Mouse (Mus musculus) limb, embryonic 12.5 days (tissue): Measurements from ENCODE around the gene Swt1. TPM values are rescaled to one million over a fixed set of nuclear protein-coding genes. Genes with fewer than 3 reads are reported as not detected.
"Not testable (repeated sequence)": the region's sequence is repeated elsewhere in the genome, so short reads cannot be mapped to it uniquely, and the experiment has no call there.

ENCODE experiments used
- ATAC-seq: fragments of 200-750 bp; cut with Nextera tagmentation; 2 replicates; pipeline ENCODE4 v1.8.0; 2017; ENCODE audit warnings: low read depth, moderate TSS enrichment; ENCODE audit not compliant: insufficient number of reproducible peaks, insufficient read depth, low FRiP score, low TSS enrichment
- H3K27ac ChIP-seq: fragments of 300-500 bp; sonication (generic); 2 replicates; pipeline ENCODE4 v1.5.1; 2016; ENCODE audit warnings: mild to moderate bottlenecking, moderate library complexity
- H3K27me3 ChIP-seq: fragments of 300-500 bp; sonication (generic); 2 replicates; pipeline ENCODE4 v1.6.1; 2016; ENCODE audit warnings: mild to moderate bottlenecking, moderate library complexity
- H3K36me3 ChIP-seq: fragments of 300-500 bp; sonication (generic); 2 replicates; pipeline ENCODE4 v1.6.1; 2016; ENCODE audit warnings: mild to moderate bottlenecking, moderate library complexity
- H3K4me1 ChIP-seq: fragments of 300-500 bp; sonication (generic); replicated peaks from 2 replicates; pipeline ENCODE4 v1.6.1; 2016
- H3K4me2 ChIP-seq: fragments of 300-500 bp; sonication (generic); 2 replicates; pipeline ENCODE4 v1.6.1; 2016; ENCODE audit warnings: mild to moderate bottlenecking, moderate library complexity
- H3K4me3 ChIP-seq: fragments of 300-500 bp; sonication (generic); replicated peaks from 2 replicates; pipeline ENCODE4 v1.5.1; 2016; ENCODE audit warnings: mild to moderate bottlenecking
- H3K9ac ChIP-seq: fragments of 300-500 bp; sonication (generic); replicated peaks from 2 replicates; pipeline ENCODE4 v1.6.1; 2016; ENCODE audit warnings: mild to moderate bottlenecking, moderate library complexity
- H3K9me3 ChIP-seq: fragments of 300-500 bp; sonication (generic); 2 replicates; pipeline ENCODE4 v1.6.1; 2016; ENCODE audit warnings: mild to moderate bottlenecking, moderate library complexity
- WGBS: fragments of 180-500 bp; shearing (Covaris S2); methylation state at CpG from one replicate; pipeline ENCODE4 v1.1.7; 2016; 5-methylcytosine and 5-hydroxymethylcytosine counted together
- polyA plus RNA-seq: library from polyadenylated mRNA; unstranded; fragments of >200 nt; fragmentation: Nextera tagmentation; extraction: Ambion mirVana; gene quantifications from 2 replicates; pipeline ENCODE4 v1.2.1, GENCODE M21; 2016

Swt1 gene
- 29.7 and 30.7 TPM in 2 replicates for polyA plus RNA-seq

GRCm38 (mm10) chr1:151428263-151429221 is at the start of gene Swt1, which contains the start of gene Trmt1l:
Swt1 (minus strand) TSS chr1:151428455.
Trmt1l (plus strand) TSS chr1:151428542.
- peaks cover 14% of the 10 kb centered on the region for H3K4me1 ChIP-seq
- peak; percentile 100 for ATAC-seq
- H3K27me3 ChIP-seq: no peaks in the 10 kb centered on the region
- H3K27ac ChIP-seq: peak within 1 kb of the TSS; percentile 95
- H3K36me3 ChIP-seq: peaks cover 4% of the 10 kb centered on the region; the same call in 1 of the 2 replicates
- H3K4me3 ChIP-seq: peak within 1 kb of the TSS; percentile 91
- under 1% methylated on average over 74 of the region's 74 CpGs for WGBS
- H3K9ac ChIP-seq: peak within 1 kb of the TSS; percentile 88
- H3K9me3 ChIP-seq: no peaks in the 10 kb centered on the region
- peak within 1 kb of the TSS; percentile 62 for H3K4me2 ChIP-seq

- H3K4me3 ChIP-seq, H3K4me1 ChIP-seq, H3K4me2 ChIP-seq, H3K9ac ChIP-seq, H3K27ac ChIP-seq, H3K9me3 ChIP-seq, ATAC-seq, H3K27me3 ChIP-seq: not testable (repeated sequence)
- peaks cover 83% of the 10 kb centered on the region for H3K36me3 ChIP-seq
- 95% methylated on average over 8 of the region's 8 CpGs for WGBS
Observed at GRCm38 (mm10) chr1:151472386-151472785, 44.1 kb upstream of the Swt1 start.

- Histone ChIP-seq H3K4me2 (no peak overlapping the region), H3K36me3 (peaks cover 78% of the 10 kb centered on the region), H3K4me1 (no peaks in the 10 kb centered on the region), H3K9me3 (no peaks in the 10 kb centered on the region), H3K4me3 (no peak overlapping the region), H3K27me3 (no peaks in the 10 kb centered on the region), H3K9ac (no peak overlapping the region), H3K27ac (no peak overlapping the region)
- no peak for ATAC-seq
- WGBS: 86% methylated on average over 7 of the region's 7 CpGs
Observed at GRCm38 (mm10) chr1:151471429-151471828, 43.2 kb upstream of the Swt1 start.

GRCm38 (mm10) chr1:151466571-151466970 is 38.3 kb upstream of the Swt1 start:
- H3K4me1 ChIP-seq: no peaks in the 10 kb centered on the region
- 88% methylated on average over 4 of the region's 4 CpGs for WGBS
- H3K36me3 ChIP-seq: peaks cover 36% of the 10 kb centered on the region
- ATAC-seq: no peak
- H3K4me3 ChIP-seq: no peak overlapping the region
- H3K27me3 ChIP-seq: no peaks in the 10 kb centered on the region
- no peak overlapping the region for H3K4me2 ChIP-seq
- H3K9ac ChIP-seq: no peak overlapping the region
- H3K9me3 ChIP-seq: no peaks in the 10 kb centered on the region
- H3K27ac ChIP-seq: no peak overlapping the region

- 37% methylated on average over 4 of the region's 4 CpGs for WGBS
- Histone ChIP-seq H3K27ac (no peak overlapping the region), H3K4me2 (no peak overlapping the region), H3K27me3 (no peaks in the 10 kb centered on the region), H3K9ac (no peak overlapping the region), H3K4me1 (no peaks in the 10 kb centered on the region), H3K4me3 (no peak overlapping the region), H3K9me3 (no peaks in the 10 kb centered on the region), H3K36me3 (peaks cover 35% of the 10 kb centered on the region)
- ATAC-seq: no peak
Observed at GRCm38 (mm10) chr1:151464914-151465313, 36.7 kb upstream of the Swt1 start.

- 84% methylated on average over 9 of the region's 9 CpGs for WGBS
- no peaks in the 10 kb centered on the region for H3K9me3 ChIP-seq
- no peak overlapping the region for H3K9ac ChIP-seq
- H3K4me2 ChIP-seq: no peak overlapping the region
- no peak overlapping the region for H3K27ac ChIP-seq
- peaks cover 46% of the 10 kb centered on the region for H3K36me3 ChIP-seq
- no peaks in the 10 kb centered on the region for H3K27me3 ChIP-seq
- H3K4me3 ChIP-seq: no peak overlapping the region
- no peaks in the 10 kb centered on the region for H3K4me1 ChIP-seq
- ATAC-seq: no peak
Observed at GRCm38 (mm10) chr1:151461265-151461664, 33.0 kb upstream of the Swt1 start.

GRCm38 (mm10) chr1:151457087-151457486 is 28.8 kb upstream of the Swt1 start:
- no peak overlapping the region for H3K9ac ChIP-seq
- no peak for ATAC-seq
- 89% methylated on average over 5 of the region's 5 CpGs for WGBS
- no peaks in the 10 kb centered on the region for H3K9me3 ChIP-seq
- H3K27me3 ChIP-seq: no peaks in the 10 kb centered on the region
- H3K36me3 ChIP-seq: peaks cover 77% of the 10 kb centered on the region
- H3K4me1 ChIP-seq: no peaks in the 10 kb centered on the region
- H3K27ac ChIP-seq: no peak overlapping the region
- H3K4me3 ChIP-seq: no peak overlapping the region
- H3K4me2 ChIP-seq: no peak overlapping the region

GRCm38 (mm10) chr1:151451946-151452345 is 23.7 kb upstream of the Swt1 start:
- no peaks in the 10 kb centered on the region for H3K27me3 ChIP-seq
- H3K36me3 ChIP-seq: peaks cover 85% of the 10 kb centered on the region
- H3K9ac ChIP-seq: no peak overlapping the region
- WGBS: 96% methylated on average over 11 of the region's 11 CpGs
- H3K4me1 ChIP-seq: no peaks in the 10 kb centered on the region
- H3K4me3 ChIP-seq: no peak overlapping the region
- no peak for ATAC-seq
- no peak overlapping the region for H3K4me2 ChIP-seq
- H3K9me3 ChIP-seq: no peaks in the 10 kb centered on the region
- no peak overlapping the region for H3K27ac ChIP-seq

GRCm38 (mm10) chr1:151450851-151451250 is 22.6 kb upstream of the Swt1 start:
- no peaks in the 10 kb centered on the region for H3K27me3 ChIP-seq
- H3K27ac ChIP-seq: no peak overlapping the region
- H3K4me1 ChIP-seq: no peaks in the 10 kb centered on the region
- 83% methylated on average over 2 of the region's 2 CpGs for WGBS
- peaks cover 87% of the 10 kb centered on the region for H3K36me3 ChIP-seq
- H3K4me3 ChIP-seq: no peak overlapping the region
- no peaks in the 10 kb centered on the region for H3K9me3 ChIP-seq
- no peak overlapping the region for H3K4me2 ChIP-seq
- no peak overlapping the region for H3K9ac ChIP-seq
- no peak for ATAC-seq

- Histone ChIP-seq H3K4me3 (no peak overlapping the region), H3K4me2 (no peak overlapping the region), H3K9ac (no peak overlapping the region), H3K4me1 (no peaks in the 10 kb centered on the region), H3K9me3 (no peaks in the 10 kb centered on the region), H3K27ac (no peak overlapping the region), H3K27me3 (no peaks in the 10 kb centered on the region), H3K36me3 (peaks cover 90% of the 10 kb centered on the region)
- ATAC-seq: no peak
- 94% methylated on average over 10 of the region's 10 CpGs for WGBS
Observed at GRCm38 (mm10) chr1:151449866-151450265, 21.6 kb upstream of the Swt1 start.

GRCm38 (mm10) chr1:151435431-151435830 is 7.2 kb upstream of the Swt1 start:
- 89% methylated on average over 6 of the region's 6 CpGs for WGBS
- no peak overlapping the region for H3K4me2 ChIP-seq
- no peak for ATAC-seq
- no peaks in the 10 kb centered on the region for H3K9me3 ChIP-seq
- H3K27me3 ChIP-seq: no peaks in the 10 kb centered on the region
- no peaks in the 10 kb centered on the region for H3K4me1 ChIP-seq
- H3K27ac ChIP-seq: no peak overlapping the region
- H3K36me3 ChIP-seq: peaks cover 61% of the 10 kb centered on the region
- no peak overlapping the region for H3K9ac ChIP-seq
- no peak overlapping the region for H3K4me3 ChIP-seq
